Mouse (Mus musculus) mammary gland, adult 2 months (tissue): Measurements from ENCODE around the gene Avl9. TPM values are rescaled to one million over a fixed set of nuclear protein-coding genes. Genes with fewer than 3 reads are reported as not detected.

Experiments used
- polyA plus RNA-seq: library from polyadenylated mRNA; depleted of rRNA; stranded (reverse); fragments of >200 nt; gene quantifications from 2 replicates; pipeline ENCODE4 v1.2.3, GENCODE M21; 2012; ENCODE audit warnings: low replicate concordance; rRNA removed

The Avl9 gene
- 5.4 and 6.8 TPM in 2 replicates for polyA plus RNA-seq

DNA sequence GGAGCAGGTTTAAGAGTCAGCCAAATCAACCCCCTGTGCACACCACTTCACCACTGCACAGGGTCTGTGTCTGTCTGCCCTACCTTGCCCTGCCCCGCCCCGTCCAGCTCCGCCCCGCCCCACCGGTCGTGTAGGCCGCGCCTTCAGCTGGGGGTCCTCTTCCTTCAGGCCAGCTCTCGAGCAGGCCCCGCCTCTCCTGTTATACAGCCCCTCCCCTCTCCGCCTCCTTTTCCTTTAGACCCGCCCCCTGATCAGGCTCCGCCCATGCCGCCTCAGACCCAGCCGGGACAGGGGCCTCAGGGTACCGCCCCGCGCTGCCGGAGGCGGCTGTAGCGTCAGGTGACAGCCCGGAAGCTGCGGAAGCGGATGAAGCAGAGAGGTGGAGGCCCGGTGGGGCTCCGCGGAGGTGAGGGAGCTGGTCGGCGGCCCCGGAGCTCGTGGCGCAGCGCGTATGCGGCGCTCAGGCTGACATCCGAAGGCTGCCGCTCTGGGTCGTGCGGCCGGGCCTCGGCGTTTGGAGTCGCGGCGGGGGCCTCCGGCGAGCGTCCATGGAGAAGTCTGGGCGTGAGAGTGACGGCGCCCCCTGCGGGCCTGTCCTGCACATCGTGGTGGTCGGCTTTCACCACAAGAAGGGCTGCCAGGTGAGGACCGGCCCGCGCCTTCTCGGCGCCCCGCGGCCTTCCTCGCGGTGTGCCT is at the start of gene Avl9:
Avl9 (plus strand) TSS at position 326 of the 696 bp plus-strand sequence.

DNA sequence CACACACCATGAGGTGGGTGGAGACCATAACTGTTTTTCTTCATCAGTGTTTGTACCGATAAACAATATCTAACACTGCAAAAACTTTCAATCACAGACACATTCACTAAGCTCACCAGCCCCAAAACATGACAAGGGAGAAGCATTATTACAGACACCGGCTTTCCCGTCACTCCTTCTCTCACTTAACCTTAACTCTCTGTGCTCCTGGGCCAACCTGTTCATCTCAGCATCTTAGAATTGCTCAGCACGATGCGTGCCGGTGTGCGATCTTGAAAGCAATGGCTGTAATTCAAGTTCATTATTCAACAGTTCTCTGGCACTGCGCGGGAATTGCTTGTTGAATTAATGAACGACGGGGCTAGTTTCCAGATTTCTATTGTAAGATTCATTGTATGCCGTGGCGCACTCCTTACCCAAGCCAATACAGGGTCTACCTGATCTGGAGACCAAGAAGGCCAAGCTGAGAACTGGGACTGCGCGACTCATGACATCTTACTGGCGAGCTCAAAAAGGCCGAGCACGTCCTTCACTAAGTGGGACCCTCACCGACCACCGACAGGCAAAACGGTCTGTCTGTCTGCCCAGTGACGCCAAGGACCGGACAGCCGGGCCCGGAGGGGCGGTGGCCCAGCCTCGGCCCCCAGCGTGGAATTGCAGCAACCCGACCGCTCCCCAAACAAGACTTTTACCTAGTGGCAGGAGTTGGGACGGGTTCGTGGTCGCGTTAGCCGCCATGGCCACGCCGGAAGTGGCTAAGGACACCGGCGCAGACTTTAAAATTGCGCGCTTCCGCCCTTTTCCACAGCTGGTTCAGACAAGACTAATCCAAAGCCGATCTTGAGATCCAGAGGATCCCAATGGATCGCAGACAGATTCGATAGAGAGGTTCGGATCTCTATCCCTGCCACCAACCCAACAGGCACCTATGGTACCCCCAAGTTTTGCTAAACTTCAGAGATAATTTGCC is 10.5 kb upstream of the Avl9 start, which contains the start of gene Lsm5:
Lsm5 (minus strand) TSS at position 780 of the 970 bp plus-strand sequence.

GRCm38 (mm10) chr6:56797311-56798151 is 82.8 kb downstream of the Avl9 start, which contains the start of gene Kbtbd2:
TSS of gene Kbtbd2 (minus strand) at chr6:56797813.

Other genes starting within 250 kb of the Avl9 start
- gene Pde1c, start 145.8 kb upstream of the Avl9 start, polyA plus RNA-seq = 0.18 and 0.40 TPM in 2 replicates
- gene Lsm5, start 10.2 kb upstream of the Avl9 start, polyA plus RNA-seq = 1.3 and 1.9 TPM in 2 replicates
- gene Kbtbd2, start 82.9 kb downstream of the Avl9 start, polyA plus RNA-seq = 6.4 and 11.8 TPM in 2 replicates
- 69.0 and 78.8 TPM in 2 replicates for gene Fkbp9, start 117.2 kb downstream of the Avl9 start, polyA plus RNA-seq
- 5.2 and 6.1 TPM in 2 replicates for gene Nt5c3, start 209.0 kb downstream of the Avl9 start, polyA plus RNA-seq
- 0.06 TPM in 1 of 2 replicates, not detected in the other for gene Vmn1r4, start 209.1 kb downstream of the Avl9 start, polyA plus RNA-seq